Mouse (Mus musculus) liver, embryonic 12.5 days (tissue): ENCODE results near the gene Nos3. TPM values are rescaled to one million over a fixed set of nuclear protein-coding genes. Genes with fewer than 3 reads are reported as not detected.

Source experiments
- ATAC-seq: fragments of 200-750 bp; cut with Nextera tagmentation; 2 replicates; pipeline ENCODE4 v1.8.0; 2017; ENCODE audit warnings: moderate number of reproducible peaks, mild to moderate bottlenecking, moderate library complexity
- H3K27ac ChIP-seq: fragments of 300-500 bp; sonication (generic); 2 replicates; pipeline ENCODE4 v1.5.1; 2016; ENCODE audit warnings: mild to moderate bottlenecking
- H3K27me3 ChIP-seq: fragments of 300-500 bp; sonication (generic); replicated peaks from 2 replicates; pipeline ENCODE4 v1.6.1; 2016; ENCODE audit warnings: mild to moderate bottlenecking, moderate library complexity
- H3K36me3 ChIP-seq: fragments of 300-500 bp; sonication (generic); 2 replicates; pipeline ENCODE4 v1.6.1; 2016; ENCODE audit warnings: mild to moderate bottlenecking, moderate library complexity
- H3K4me1 ChIP-seq: fragments of 300-500 bp; sonication (generic); 2 replicates; pipeline ENCODE4 v1.6.1; 2016
- H3K4me2 ChIP-seq: fragments of 300-500 bp; sonication (generic); 2 replicates; pipeline ENCODE4 v1.6.1; 2016; ENCODE audit warnings: mild to moderate bottlenecking, moderate library complexity
- H3K4me3 ChIP-seq: fragments of 300-500 bp; sonication (generic); 2 replicates; pipeline ENCODE4 v1.5.1; 2016; ENCODE audit warnings: mild to moderate bottlenecking, moderate library complexity
- H3K9ac ChIP-seq: fragments of 300-500 bp; sonication (generic); 2 replicates; pipeline ENCODE4 v1.6.1; 2016; ENCODE audit warnings: mild to moderate bottlenecking, moderate library complexity
- H3K9me3 ChIP-seq: fragments of 300-500 bp; sonication (generic); replicated peaks from 2 replicates; pipeline ENCODE4 v1.6.1; 2016; ENCODE audit warnings: mild to moderate bottlenecking, moderate library complexity
- WGBS: fragments of 180-500 bp; shearing (Covaris S2); methylation state at CpG from one replicate; pipeline ENCODE4 v1.1.7; 2016; ENCODE audit not compliant: insufficient replicate concordance; 5-methylcytosine and 5-hydroxymethylcytosine counted together
- polyA plus RNA-seq: library from polyadenylated mRNA; unstranded; fragments of >200 nt; fragmentation: Nextera tagmentation; extraction: Ambion mirVana; gene quantifications from 2 replicates; pipeline ENCODE4 v1.2.1, GENCODE M21; 2016

Gene Nos3
- polyA plus RNA-seq, 1 experiment from 2014 or later, result 4.9 TPM

- Histone ChIP-seq H3K9ac (no peak overlapping the region), H3K4me3 (no peak overlapping the region), H3K4me1 (peaks cover 26% of the 10 kb centered on the region), H3K4me2 (no peak overlapping the region), H3K27me3 (peaks cover 58% of the 10 kb centered on the region), H3K36me3 (no peaks in the 10 kb centered on the region), H3K9me3 (no peaks in the 10 kb centered on the region), H3K27ac (no peak overlapping the region)
- ATAC-seq, result no peak
- WGBS, result 61% methylated on average over 4 of the region's 4 CpGs
These were observed 32.2 kb upstream of the Nos3 start for GRCm38 (mm10) chr5:24332401-24332800.

- Histone ChIP-seq H3K27me3 (peaks cover 41% of the 10 kb centered on the region), H3K4me1 (peaks cover 21% of the 10 kb centered on the region), H3K4me2 (no peak overlapping the region), H3K27ac (no peak overlapping the region), H3K4me3 (no peak overlapping the region), H3K36me3 (no peaks in the 10 kb centered on the region), H3K9ac (no peak overlapping the region), H3K9me3 (no peaks in the 10 kb centered on the region)
- 32% methylated on average over 3 of the region's 3 CpGs for WGBS
- ATAC-seq, result no peak
These were observed 29.9 kb upstream of the Nos3 start for GRCm38 (mm10) chr5:24334749-24335148.

- no peak overlapping the region for H3K27ac ChIP-seq
- 0 out of 2 replicates have a peak, but pooled peaks cover 19% of the 10 kb centered on the region for H3K4me1 ChIP-seq
- H3K9ac ChIP-seq, result no peak overlapping the region
- H3K9me3 ChIP-seq, result no peaks in the 10 kb centered on the region
- H3K4me3 ChIP-seq, result no peak overlapping the region
- H3K27me3 ChIP-seq, result peaks cover 28% of the 10 kb centered on the region
- H3K4me2 ChIP-seq, result no peak overlapping the region
- WGBS, result 21% methylated on average over 3 of the region's 3 CpGs
- no peaks in the 10 kb centered on the region for H3K36me3 ChIP-seq
- peak; percentile 46 for ATAC-seq
These were observed 28.6 kb upstream of the Nos3 start for GRCm38 (mm10) chr5:24335888-24336511.

GRCm38 (mm10) chr5:24337366-24337765 is 27.2 kb upstream of the Nos3 start:
- Histone ChIP-seq H3K27me3 (peaks cover 17% of the 10 kb centered on the region), H3K36me3 (no peaks in the 10 kb centered on the region), H3K4me1 (peaks cover 23% of the 10 kb centered on the region; the same call in 1 of the 2 replicates), H3K4me2 (no peak overlapping the region), H3K4me3 (no peak overlapping the region), H3K9me3 (no peaks in the 10 kb centered on the region), H3K9ac (no peak overlapping the region), H3K27ac (no peak overlapping the region)
- ATAC-seq, result peak; percentile 28; the same call in 1 of the 2 replicates
- WGBS, result 20% methylated on average over 9 of the region's 9 CpGs

DNA sequence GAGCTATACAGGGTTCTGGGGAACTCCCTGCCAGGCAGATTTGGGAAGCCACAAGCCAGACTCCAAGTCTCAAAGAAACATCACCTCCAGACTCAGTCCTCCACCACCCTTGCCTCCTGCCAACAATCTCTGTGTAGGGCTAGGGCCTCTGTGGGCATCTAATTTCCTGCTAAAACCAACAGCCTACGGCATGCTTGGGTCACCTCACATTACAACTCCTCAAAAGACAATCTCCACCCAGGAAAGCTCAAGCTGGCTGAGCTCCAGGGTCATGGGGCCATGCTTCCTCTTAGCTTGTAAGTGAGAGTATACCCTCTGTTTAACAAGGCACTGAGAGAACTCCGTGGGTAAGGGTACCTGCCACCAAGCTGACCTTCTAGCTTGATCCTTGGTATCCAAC is 26.8 kb upstream of the Nos3 start:
- Histone ChIP-seq H3K27ac (no peak overlapping the region), H3K4me1 (peaks cover 27% of the 10 kb centered on the region), H3K36me3 (no peaks in the 10 kb centered on the region), H3K9me3 (no peaks in the 10 kb centered on the region), H3K27me3 (peaks cover 16% of the 10 kb centered on the region), H3K4me3 (no peak overlapping the region), H3K4me2 (no peak overlapping the region), H3K9ac (no peak overlapping the region)
- ATAC-seq, result no peak
- 36% methylated on average over 2 of the region's 2 CpGs for WGBS

DNA sequence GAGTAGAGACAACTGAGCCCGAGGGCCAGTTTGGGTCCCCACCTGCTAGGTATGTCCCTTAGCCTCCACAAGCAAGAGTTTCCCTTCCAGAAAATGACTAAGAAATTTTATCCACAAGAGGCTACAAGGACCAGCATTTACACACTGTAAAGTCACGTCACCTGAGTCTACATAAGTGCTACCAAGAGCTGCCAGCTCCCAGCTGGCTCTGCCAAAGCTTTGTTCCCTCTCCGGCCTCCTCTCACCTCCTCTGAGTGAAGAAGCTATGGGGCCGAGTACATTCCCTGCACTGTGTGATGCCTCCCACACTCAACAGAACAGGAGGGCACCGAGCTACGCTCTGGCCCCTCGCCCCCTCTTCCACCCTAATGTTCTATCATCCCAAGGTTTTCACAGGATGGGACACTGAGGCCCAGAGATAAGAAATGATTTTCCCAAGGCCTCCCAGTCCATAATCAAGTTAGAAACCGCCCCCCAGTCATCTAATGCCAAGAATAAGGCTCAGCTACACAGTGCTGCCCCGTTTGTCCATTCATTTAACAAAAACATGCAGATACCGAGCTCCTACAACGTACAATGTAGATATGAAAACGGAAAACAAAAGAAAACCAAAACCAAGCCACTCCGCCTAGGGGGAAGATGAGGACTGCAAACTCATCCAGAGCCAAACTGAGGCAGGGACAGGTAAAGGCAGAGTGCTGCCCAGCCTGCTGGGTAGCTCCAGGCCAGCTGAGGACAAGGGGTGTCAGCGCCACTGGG is 22.2 kb upstream of the Nos3 start:
- Histone ChIP-seq H3K9ac (no peak overlapping the region), H3K4me3 (no peak overlapping the region), H3K27ac (no peak overlapping the region), H3K27me3 (peaks cover 44% of the 10 kb centered on the region), H3K4me1 (peaks cover 59% of the 10 kb centered on the region), H3K9me3 (no peaks in the 10 kb centered on the region), H3K36me3 (no peaks in the 10 kb centered on the region), H3K4me2 (no peak overlapping the region; the same call in 1 of the 2 replicates)
- WGBS, result 62% methylated on average over 14 of the region's 14 CpGs
- ATAC-seq, result no peak

DNA sequence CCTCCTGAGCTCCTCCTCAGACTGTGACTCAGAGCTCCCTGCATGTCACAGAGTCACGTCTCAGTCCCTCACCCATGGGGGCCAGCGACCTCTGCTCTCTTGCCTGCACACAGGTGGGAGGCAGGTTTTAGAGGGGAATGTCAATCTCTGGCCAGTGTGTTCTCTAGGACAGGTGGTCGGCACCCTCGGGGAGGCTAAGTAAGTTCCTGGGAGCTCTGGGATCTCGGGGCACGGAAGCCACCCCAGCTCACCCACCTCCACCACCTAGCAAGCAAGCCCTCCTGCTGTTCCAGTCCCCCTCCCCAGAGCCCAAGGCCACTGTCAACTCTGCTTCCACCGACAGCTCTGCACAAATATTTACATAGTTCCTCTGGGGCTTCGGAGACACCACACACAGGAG is 21.6 kb upstream of the Nos3 start:
- Histone ChIP-seq H3K9ac (no peak overlapping the region), H3K4me1 (peaks cover 60% of the 10 kb centered on the region), H3K27ac (peak overlapping the region; percentile 46; the same call in 1 of the 2 replicates), H3K4me2 (peak overlapping the region; percentile 18), H3K9me3 (no peaks in the 10 kb centered on the region), H3K27me3 (peaks cover 46% of the 10 kb centered on the region), H3K36me3 (no peaks in the 10 kb centered on the region), H3K4me3 (no peak overlapping the region)
- no peak for ATAC-seq
- 52% methylated on average over 8 of the region's 8 CpGs for WGBS

DNA sequence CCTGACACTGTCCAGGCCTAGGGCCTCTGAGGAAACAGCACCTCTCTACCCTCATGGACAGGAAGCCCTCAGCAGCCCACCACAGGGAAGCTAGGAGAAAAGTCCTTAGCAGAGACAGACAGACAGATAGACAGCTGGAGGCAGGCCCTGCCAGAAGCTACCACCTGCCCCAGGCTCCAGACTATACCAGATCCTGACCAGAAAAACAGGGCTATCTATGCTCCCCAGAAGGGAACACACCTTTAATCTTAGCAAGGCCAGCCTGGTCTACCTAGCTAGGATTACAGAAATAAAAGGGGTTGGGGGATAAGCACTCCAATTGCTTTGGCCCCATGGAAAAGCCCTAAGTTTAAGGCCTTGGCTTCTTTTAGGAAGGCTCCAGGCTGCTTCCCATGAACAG is 21.2 kb upstream of the Nos3 start:
- Histone ChIP-seq H3K36me3 (no peaks in the 10 kb centered on the region), H3K27ac (peak overlapping the region; percentile 46; the same call in 1 of the 2 replicates), H3K27me3 (peaks cover 48% of the 10 kb centered on the region), H3K9ac (no peak overlapping the region), H3K4me3 (no peak overlapping the region), H3K9me3 (no peaks in the 10 kb centered on the region), H3K4me2 (peak overlapping the region; percentile 18), H3K4me1 (peaks cover 64% of the 10 kb centered on the region)
- peak; percentile 11; the same call in 1 of the 2 replicates for ATAC-seq

DNA sequence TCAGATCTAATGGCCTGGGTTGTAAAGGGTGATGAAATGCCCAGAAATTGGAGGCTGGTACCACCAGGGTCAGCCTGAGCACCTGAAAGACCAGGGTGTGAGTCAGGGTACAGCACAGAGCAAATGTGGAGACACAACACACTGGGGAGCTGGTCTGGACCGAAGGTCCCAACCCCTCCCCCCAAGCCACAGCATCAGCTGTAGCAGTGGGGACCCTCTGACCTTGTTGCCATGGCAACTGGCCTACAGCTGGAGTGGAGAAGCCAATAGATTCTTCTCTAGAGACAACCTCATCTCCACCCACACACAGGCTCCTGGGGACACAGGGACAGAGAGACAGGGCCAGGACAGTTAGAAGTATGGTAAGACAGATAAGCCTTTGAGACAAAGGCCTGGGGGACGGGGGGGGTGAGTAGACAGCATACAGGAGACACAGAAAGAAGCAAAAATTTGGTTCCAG is 20.6 kb upstream of the Nos3 start:
- 17% methylated on average over 2 of the region's 2 CpGs for WGBS
- H3K4me2 ChIP-seq, result peak overlapping the region; percentile 38
- no peaks in the 10 kb centered on the region for H3K9me3 ChIP-seq
- no peaks in the 10 kb centered on the region for H3K36me3 ChIP-seq
- H3K9ac ChIP-seq, result no peak overlapping the region
- H3K27ac ChIP-seq, result peak overlapping the region; percentile 46
- peak; percentile 31 for ATAC-seq
- peaks cover 70% of the 10 kb centered on the region for H3K4me1 ChIP-seq
- peaks cover 54% of the 10 kb centered on the region for H3K27me3 ChIP-seq
- no peak overlapping the region for H3K4me3 ChIP-seq

DNA sequence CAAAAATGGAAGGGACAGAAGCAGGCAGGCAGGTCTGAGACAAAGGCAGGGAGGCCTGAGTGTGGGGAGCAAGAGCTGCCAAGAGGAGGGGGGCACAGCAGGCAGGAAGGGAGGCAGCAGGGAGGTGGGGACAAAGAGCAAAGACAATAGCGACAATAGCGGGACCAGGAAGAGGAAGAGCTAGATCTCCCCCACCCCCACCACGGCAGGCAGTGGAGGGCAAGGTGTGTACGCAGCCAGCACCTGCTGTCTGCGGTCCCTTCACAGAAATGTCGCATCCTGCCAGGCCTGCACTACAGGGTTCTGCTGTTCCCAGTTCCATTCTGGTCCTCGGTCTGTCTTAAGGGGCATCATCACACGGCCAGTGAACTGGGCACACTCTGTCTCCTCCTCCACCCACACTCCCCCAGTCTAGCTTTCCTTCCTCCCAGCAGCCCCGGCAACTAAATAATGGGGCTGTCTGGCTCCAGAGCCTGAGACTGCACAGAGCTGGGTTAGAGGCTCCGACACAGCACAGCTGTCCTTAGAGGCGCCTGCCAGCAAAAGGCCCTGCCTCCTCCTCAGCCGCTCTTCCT is 20.0 kb upstream of the Nos3 start:
- peak overlapping the region; percentile 38 for H3K4me2 ChIP-seq
- no peak for ATAC-seq

GRCm38 (mm10) chr5:24346313-24346712 is 18.3 kb upstream of the Nos3 start:
- no peak overlapping the region for H3K9ac ChIP-seq
- H3K27ac ChIP-seq, result no peak overlapping the region
- 43% methylated on average over 7 of the region's 7 CpGs for WGBS
- no peak overlapping the region for H3K4me3 ChIP-seq
- H3K4me1 ChIP-seq, result peaks cover 84% of the 10 kb centered on the region
- H3K4me2 ChIP-seq, result no peak overlapping the region
- no peaks in the 10 kb centered on the region for H3K9me3 ChIP-seq
- peaks cover 77% of the 10 kb centered on the region for H3K27me3 ChIP-seq
- no peaks in the 10 kb centered on the region for H3K36me3 ChIP-seq
- no peak for ATAC-seq

More for the DNA sequence above, 20.0 kb upstream of the Nos3 start:
- Histone ChIP-seq H3K36me3 (no peaks in the 10 kb centered on the region), H3K4me1 (peaks cover 71% of the 10 kb centered on the region), H3K9me3 (no peaks in the 10 kb centered on the region), H3K27ac (peak overlapping the region; percentile 46; the same call in 1 of the 2 replicates), H3K4me3 (no peak overlapping the region), H3K9ac (no peak overlapping the region), H3K27me3 (peaks cover 60% of the 10 kb centered on the region)
- WGBS, result 20% methylated on average over 12 of the region's 12 CpGs
